Mouse (Mus musculus): ENCODE results near the gene Rhbdl2.

Rhbdl2 gene

DNA sequence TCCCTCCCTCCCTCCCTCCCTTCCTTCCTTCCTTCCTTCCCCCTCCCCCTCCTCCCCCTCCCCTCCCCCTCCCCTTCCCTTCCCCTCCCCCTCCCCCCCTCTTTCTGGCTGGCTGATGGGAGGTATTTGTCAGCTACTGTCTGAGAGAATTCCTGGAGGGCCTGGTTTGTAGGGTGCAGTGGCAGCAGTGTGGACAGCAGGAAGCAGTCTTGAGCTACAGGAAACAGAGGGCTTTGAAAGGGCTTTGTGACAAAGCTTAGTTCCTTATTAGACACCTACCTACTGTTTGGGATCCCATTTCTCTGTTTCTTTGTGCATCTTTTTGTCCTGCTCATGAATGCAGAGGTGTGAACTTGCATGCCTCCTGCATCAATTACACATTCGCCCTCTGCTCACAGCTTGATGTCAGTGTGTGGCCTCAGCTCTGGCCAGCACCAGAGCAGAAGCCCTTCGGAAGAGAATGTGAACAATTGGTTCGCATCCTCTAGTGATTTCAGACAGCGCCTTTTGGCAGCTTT, 31.5 kb downstream of the Rhbdl2 start:
- DNase-seq = no peak

DNA sequence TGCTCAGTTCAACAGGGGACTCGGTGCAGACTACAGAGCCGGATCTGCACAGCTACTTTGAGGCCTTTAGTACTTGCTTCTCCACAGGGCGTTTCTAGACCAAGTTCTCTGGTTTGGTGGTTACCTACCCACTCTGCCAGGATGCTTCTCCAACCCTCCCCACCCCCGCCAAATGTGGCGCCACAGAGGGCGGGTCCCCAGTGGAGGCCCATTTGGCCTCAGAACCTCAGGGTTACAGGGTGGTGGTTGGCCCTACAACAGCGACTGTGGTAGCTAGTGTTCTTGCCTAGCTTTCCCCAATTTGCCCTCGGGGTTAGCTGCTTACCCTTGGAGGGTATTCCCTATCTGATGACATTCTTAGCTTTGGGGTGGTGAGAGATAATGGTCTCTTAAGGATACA, 54.5 kb downstream of the Rhbdl2 start:
- DNase-seq = no peak

DNA sequence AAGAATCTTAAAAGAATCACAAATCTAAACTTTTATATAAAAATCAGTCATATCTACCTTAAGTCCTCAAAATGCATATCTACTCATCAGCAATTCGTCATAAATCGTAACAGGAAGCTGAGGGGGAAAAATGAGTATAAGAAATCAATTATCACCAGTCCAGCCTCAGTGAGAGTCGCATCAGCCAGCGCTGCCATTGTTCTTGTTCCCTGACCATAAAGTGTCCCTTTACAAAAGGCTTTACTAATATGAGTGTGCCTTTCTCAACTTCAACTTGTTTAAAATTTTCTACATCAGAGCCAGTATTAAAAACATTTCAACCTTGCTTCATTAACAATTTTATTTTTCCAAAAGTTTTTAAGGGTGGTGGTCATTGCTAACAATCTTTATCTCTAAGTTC, 69.2 kb downstream of the Rhbdl2 start:
- DNase-seq = no peak

DNA sequence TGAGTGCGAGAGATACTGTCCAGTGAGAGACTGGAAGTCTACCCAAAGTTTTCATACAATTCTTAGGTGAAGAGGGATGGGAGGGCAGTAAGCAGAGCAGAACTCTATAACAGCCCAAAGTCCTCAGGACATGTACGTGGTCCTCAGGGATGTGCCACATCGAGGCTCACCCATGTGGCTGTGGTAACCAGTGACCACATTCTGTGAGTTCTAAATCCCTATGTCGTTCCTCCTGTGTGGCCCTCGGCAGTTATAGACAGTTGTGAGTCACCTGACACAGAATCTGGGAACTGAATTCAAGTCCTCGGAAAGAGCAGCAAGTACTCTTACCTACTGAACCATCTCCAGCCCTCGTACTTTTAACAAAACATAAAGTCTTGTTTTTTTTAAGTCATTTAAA, 70.4 kb downstream of the Rhbdl2 start:
- DNase-seq = no peak

DNA sequence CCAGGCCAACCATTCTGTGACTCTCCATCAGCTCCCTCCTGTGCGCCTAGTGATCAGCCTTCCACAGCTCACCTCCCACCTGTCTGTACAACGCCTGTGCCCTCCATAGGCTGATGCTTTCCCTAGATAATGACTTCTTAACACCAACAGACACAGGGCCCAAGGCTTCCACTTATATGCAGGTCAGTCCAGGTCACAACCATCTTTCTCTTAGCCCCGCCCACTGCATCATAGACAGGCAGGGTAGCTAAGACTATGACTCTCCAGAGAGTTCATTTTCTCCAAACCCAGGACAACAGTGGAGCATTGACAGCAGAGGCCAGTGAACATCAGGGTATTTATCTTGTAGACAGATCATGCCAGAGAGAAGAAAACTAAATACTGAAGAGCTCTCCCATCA, 71.7 kb downstream of the Rhbdl2 start, which contains the start of gene 4933427I04Rik:
4933427I04Rik (plus strand) TSS at position 301 of the 400 bp plus-strand sequence.
- DNase-seq = no peak

DNA sequence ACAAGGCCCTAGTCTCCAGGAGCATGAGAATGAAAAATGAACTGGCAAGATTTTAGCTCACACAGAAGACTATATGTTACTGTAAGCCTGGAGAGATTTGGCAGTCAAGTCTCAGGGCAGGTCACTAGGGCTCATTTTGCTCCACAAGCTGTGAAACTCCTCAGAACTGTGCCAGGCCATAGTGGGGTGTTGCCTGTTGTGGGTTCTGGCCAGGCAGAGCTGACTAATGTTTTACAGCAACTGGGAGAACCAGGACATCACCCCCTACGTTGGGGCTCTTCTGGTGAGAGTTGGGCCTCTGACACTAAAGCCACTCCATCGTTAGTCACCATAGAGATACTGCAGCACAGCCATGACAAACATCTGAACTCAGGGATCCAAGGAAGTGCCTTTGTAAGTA, 72.1 kb downstream of the Rhbdl2 start:
- no peak for DNase-seq

DNA sequence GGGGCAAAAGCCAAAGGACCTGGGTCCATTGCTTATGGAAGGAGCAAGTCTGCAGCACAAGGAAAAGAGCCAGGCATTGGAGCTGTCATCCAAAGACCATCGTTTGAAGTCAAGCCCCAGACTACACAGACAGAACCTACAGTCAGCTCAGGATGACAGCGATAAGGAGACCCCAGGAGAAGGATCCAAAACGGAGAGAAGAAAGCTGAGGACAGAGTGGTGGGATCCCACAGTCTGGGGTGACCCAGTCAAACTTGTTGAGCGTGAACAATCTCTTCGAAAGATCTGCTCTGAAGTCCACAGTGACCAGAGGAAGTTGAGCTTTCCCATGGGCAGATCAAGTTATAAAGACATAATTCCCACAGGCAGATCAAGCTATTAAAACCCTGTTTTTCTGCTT, 72.9 kb downstream of the Rhbdl2 start:
- DNase-seq = no peak
